Mouse (Mus musculus) bone marrow, adult 2 months (tissue): ENCODE measurements at regions not wholly inside any gene's neighbourhood (a gene's known extent, or its start where the extent isn't known, plus 50 kb on each side); places are given as distances from the start of the nearest gene placed in this dataset.

Source experiments
- CTCF ChIP-seq: fragments of 200-500 bp; IDR thresholded peaks from 2 replicates; pipeline ENCODE4 v1.5.1; 2011; ENCODE audit warnings: low read length, control low read depth; ENCODE audit not compliant: control insufficient read depth, insufficient read depth
- POLR2A ChIP-seq: fragments of 200-500 bp; IDR thresholded peaks from 2 replicates; pipeline ENCODE4 v1.6.1; 2011; ENCODE audit warnings: low read depth, mild to moderate bottlenecking, control low read depth, low read length, borderline replicate concordance; ENCODE audit not compliant: control insufficient read depth

DNA sequence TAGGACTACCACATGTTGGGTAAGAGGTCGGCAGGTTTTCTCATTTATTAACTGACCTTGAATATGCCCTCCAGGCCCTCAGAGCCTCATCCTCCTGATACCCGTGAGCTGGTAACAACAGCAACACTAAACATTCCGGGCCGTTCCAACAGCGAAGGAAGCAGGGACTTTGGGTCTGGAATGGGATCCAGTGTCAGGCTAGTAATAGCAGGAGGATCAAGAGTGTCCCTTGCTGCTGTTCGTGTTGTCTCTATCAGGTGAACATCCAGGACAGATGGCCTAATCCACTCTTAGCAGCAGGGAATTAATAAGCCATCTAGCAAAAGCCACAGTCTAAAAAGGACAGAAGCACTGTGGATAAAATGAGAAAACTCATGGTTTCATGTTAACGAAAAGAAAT, 106.7 kb downstream of the Cpeb2 start:
- TF ChIP-seq CTCF = no peak
- no peak for TF ChIP-seq POLR2A
